Mouse (Mus musculus) G1E (cell line): ENCODE data around the gene Mgll.

ENCODE experiments used
- CTCF ChIP-seq: IDR thresholded peaks from 2 replicates; pipeline ENCODE4 v1.5.1; 2012; ENCODE audit warnings: low read depth, low read length, inconsistent platforms, mixed read lengths
- GATA1 ChIP-seq: IDR thresholded peaks from 2 replicates; pipeline ENCODE4 v1.6.1; 2012; ENCODE audit warnings: borderline replicate concordance, low read length, inconsistent platforms, mixed read lengths
- GATA2 ChIP-seq: IDR thresholded peaks from 2 replicates; pipeline ENCODE4 v1.6.1; 2012; ENCODE audit warnings: low read depth, low read length, inconsistent platforms, borderline replicate concordance
- POLR2AphosphoS5 ChIP-seq: IDR thresholded peaks from 2 replicates; pipeline ENCODE4 v1.6.1; 2012; ENCODE audit warnings: low read depth, low read length, inconsistent platforms; ENCODE audit not compliant: insufficient replicate concordance
- TAL1 ChIP-seq: conservative IDR thresholded peaks from 2 replicates; pipeline ENCODE4 v1.6.1; 2012; ENCODE audit warnings: low read depth, low read length, inconsistent platforms, mixed read lengths

DNA sequence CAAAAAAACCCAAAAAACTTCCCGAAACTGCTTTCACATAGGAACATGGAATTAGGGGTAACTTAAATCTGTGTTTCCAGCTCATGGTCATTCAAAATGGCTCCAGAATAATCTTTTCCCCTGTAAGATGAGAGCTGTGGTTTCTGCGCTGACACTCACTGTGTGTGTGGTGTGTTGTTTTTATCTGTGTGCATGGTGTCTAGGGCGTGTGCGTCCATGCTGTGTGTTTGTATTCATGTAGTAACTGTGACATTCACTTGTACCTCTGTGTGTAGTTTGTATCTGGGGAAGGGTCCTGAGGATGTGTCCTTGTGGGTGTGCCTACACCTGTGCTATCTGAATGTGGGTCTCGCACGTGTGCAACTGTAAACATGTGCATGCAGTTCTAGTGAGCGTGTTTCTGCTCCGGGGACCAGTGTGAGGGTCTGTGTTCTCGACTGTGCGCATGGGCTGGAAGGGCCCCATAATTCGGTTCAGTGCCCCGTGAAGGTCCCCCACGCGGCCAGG, 353 bp upstream of the Mgll start:
- no peak for TF ChIP-seq CTCF
- no peak for TF ChIP-seq POLR2AphosphoS5
- TF ChIP-seq GATA1 = no peak
- no peak for TF ChIP-seq TAL1
- TF ChIP-seq GATA2 = no peak
